24 mouse cellular contexts compared by ENCODE assay signal in genomic region chr9:22846783-22847182, GRCm38 (mm10).
A peak's percentile ranks its signal among the peaks of the same experiment; 100 is the strongest.
DNase-seq lines count a peak whose midpoint lies in the region; ATAC-seq and TF ChIP-seq lines count a peak whose summit lies in the region.
"Had no signal": no experiment of that assay in that cellular context is flagged by ENCODE, and none has a peak within 500 bp of the region (broad histone marks: within the 10 kb centered on the region; RNA-seq: fewer than 3 reads in every experiment).

No protein-coding gene starts in this region.

- no peak for DNase-seq in heart, adult 2 months
- DNase-seq in heart, postnatal 25 days (ENCODE audit: low spot score) = no peak
- DNase-seq in lung, postnatal 0 days (ENCODE audit: low spot score) = no peak
- DNase-seq in lung, postnatal 36 days = no peak
- peak; percentile 81 for DNase-seq in R1 (ENCODE audit: low read depth, low spot score)
- DNase-seq in liver, postnatal 0 days = no peak
- no peak for DNase-seq in spleen, postnatal 4 days (ENCODE audit: low spot score in 2 of 2)
- DNase-seq in left cerebral cortex, adult 8-10 months (ENCODE audit: low spot score in 2 of 2) = no peak
- DNase-seq: adrenal gland, postnatal 14 days; cerebellum, adult 11-12 months; cerebellum, postnatal 10 days; gastrocnemius, postnatal 14 days; heart, adult 18-20 months; heart, postnatal 36 days; kidney, adult 9 months; kidney, postnatal 25 days; left cerebral cortex, postnatal 4 days; thymus, postnatal 25 days had no signal

- H3K4me2 ChIP-seq in lung, postnatal 0 days (replicated peaks; ENCODE audit: low read depth, low read length) = no peak overlapping the region
- no peak overlapping the region for H3K4me2 ChIP-seq in liver, postnatal 0 days (ENCODE audit: low read depth, low read length)
- H3K4me2 ChIP-seq: forebrain, embryonic 15.5 days; heart, embryonic 13.5 days; hindbrain, embryonic 14.5 days had no signal

- H3K4me1 ChIP-seq in heart, adult 2 months (ENCODE audit: control insufficient read depth, insufficient read depth, low read length) = no peaks in the 10 kb centered on the region
- no peaks in the 10 kb centered on the region for H3K4me1 ChIP-seq in lung, postnatal 0 days (ENCODE audit: insufficient read depth, low read depth, low read length)
- no peaks in the 10 kb centered on the region for H3K4me1 ChIP-seq in liver, postnatal 0 days (ENCODE audit: insufficient read depth)
- H3K4me1 ChIP-seq: embryonic facial prominence, embryonic 10.5 days; heart, embryonic 13.5 days; midbrain, embryonic 10.5 days had no signal

- 60% methylated on average over 1 of the region's 1 CpGs for WGBS in heart, adult 2 months
- WGBS in lung, postnatal 0 days = 77% methylated on average over 1 of the region's 1 CpGs
- WGBS in liver, postnatal 0 days (ENCODE audit: insufficient replicate concordance) = 78% methylated on average over 1 of the region's 1 CpGs

- H3K9me3 ChIP-seq in lung, postnatal 0 days (ENCODE audit: low read length) = no peaks in the 10 kb centered on the region
- no peaks in the 10 kb centered on the region for H3K9me3 ChIP-seq in liver, postnatal 0 days (ENCODE audit: low read length)
- H3K9me3 ChIP-seq: embryonic facial prominence, embryonic 10.5 days; forebrain, embryonic 15.5 days; G1E; heart, embryonic 13.5 days had no signal

- H3K9ac ChIP-seq in heart, adult 2 months (ENCODE audit: low read depth, low read length) = no peak overlapping the region
- H3K9ac ChIP-seq in lung, postnatal 0 days (replicated peaks; ENCODE audit: low read depth) = no peak overlapping the region
- H3K9ac ChIP-seq in liver, postnatal 0 days (replicated peaks) = no peak overlapping the region
- H3K9ac ChIP-seq: forebrain, embryonic 15.5 days; heart, embryonic 13.5 days; hindbrain, embryonic 14.5 days had no signal

- TF ChIP-seq EP300 in heart, adult 2 months (IDR thresholded peaks at IDR 0.05; ENCODE audit: insufficient read depth, low read depth, low read length) = no peak
- no peak for TF ChIP-seq EP300 in lung, postnatal 0 days (IDR thresholded peaks at IDR 0.05)
- no peak for TF ChIP-seq EP300 in liver, postnatal 0 days (IDR thresholded peaks at IDR 0.05; ENCODE audit: low read depth)

- TF ChIP-seq POLR2A in heart, adult 2 months (IDR thresholded peaks at IDR 0.05; ENCODE audit: insufficient read depth, low read depth, low read length) = no peak

- no peaks in the 10 kb centered on the region for H3K27me3 ChIP-seq in heart, adult 2 months (ENCODE audit: control insufficient read depth, insufficient read depth, low read length)
- H3K27me3 ChIP-seq in lung, postnatal 0 days (replicated peaks; ENCODE audit: insufficient read depth, low read length) = no peaks in the 10 kb centered on the region
- no peaks in the 10 kb centered on the region for H3K27me3 ChIP-seq in liver, postnatal 0 days (ENCODE audit: insufficient read depth, low read length)
- H3K27me3 ChIP-seq: forebrain, embryonic 15.5 days; heart, embryonic 13.5 days had no signal

- H3K36me3 ChIP-seq in heart, adult 2 months (ENCODE audit: control insufficient read depth, insufficient read depth, low read length) = no peaks in the 10 kb centered on the region
- no peaks in the 10 kb centered on the region for H3K36me3 ChIP-seq in lung, postnatal 0 days (ENCODE audit: insufficient read depth, low read length)
- no peaks in the 10 kb centered on the region for H3K36me3 ChIP-seq in liver, postnatal 0 days (replicated peaks; ENCODE audit: insufficient read depth, low read length)
- H3K36me3 ChIP-seq: embryonic facial prominence, embryonic 10.5 days; forebrain, embryonic 15.5 days; heart, embryonic 13.5 days; midbrain, embryonic 10.5 days had no signal

- 0 out of 2 replicates have a peak, but pooled peaks have one; percentile 20 for TF ChIP-seq CTCF in heart, adult 2 months (IDR thresholded peaks at IDR 0.05)
- TF ChIP-seq CTCF in lung, postnatal 0 days (IDR thresholded peaks at IDR 0.05) = peak; percentile 29
- peak; percentile 39 for TF ChIP-seq CTCF in liver, postnatal 0 days (IDR thresholded peaks at IDR 0.05; ENCODE audit: low read depth)

- no peaks in the 10 kb centered on the region for H3K79me2 ChIP-seq in heart, adult 2 months (replicated peaks; ENCODE audit: control insufficient read depth, insufficient read depth, low read length)

- intact Hi-C loops in heart, adult 2 months (cut with DNase I) = no loop called here
- intact Hi-C loops in heart, postnatal 25 days (cut with DNase I) = no loop called here

- no peak overlapping the region for H3K4me3 ChIP-seq in heart, adult 2 months
- no peak overlapping the region for H3K4me3 ChIP-seq in lung, postnatal 0 days (ENCODE audit: low read depth, low read length)
- no peak overlapping the region for H3K4me3 ChIP-seq in liver, postnatal 0 days (ENCODE audit: low read depth, low read length)
- H3K4me3 ChIP-seq: embryonic facial prominence, embryonic 10.5 days; forebrain, embryonic 15.5 days; heart, embryonic 13.5 days; midbrain, embryonic 10.5 days had no signal

- no peak overlapping the region for H3K27ac ChIP-seq in heart, adult 2 months
- no peak overlapping the region for H3K27ac ChIP-seq in lung, postnatal 0 days (ENCODE audit: low read length)
- no peak overlapping the region for H3K27ac ChIP-seq in liver, postnatal 0 days (ENCODE audit: low read depth)
- H3K27ac ChIP-seq: embryonic facial prominence, embryonic 10.5 days; forebrain, embryonic 15.5 days; heart, embryonic 13.5 days; hindbrain, embryonic 14.5 days; midbrain, embryonic 10.5 days had no signal

- no peak for ATAC-seq in lung, postnatal 0 days
- no peak for ATAC-seq in liver, postnatal 0 days
- ATAC-seq: forebrain, embryonic 15.5 days had no signal
